Mouse (Mus musculus) heart, adult 2 months (tissue): ENCODE measurements around the gene Sfmbt1. TPM values are rescaled to one million over a fixed set of nuclear protein-coding genes. Genes with fewer than 3 reads are reported as not detected.

Experiments
- DNase-seq, 2 experiments: peaks; one replicate each; pipeline ENCODE4 v3.0.0; 2021
- H3K27ac ChIP-seq: fragments of 200-600 bp; 2 replicates; pipeline ENCODE4 v1.8.1; 2022
- H3K27me3 ChIP-seq: fragments of 200-500 bp; 2 replicates; pipeline ENCODE4 v1.6.1; 2012; ENCODE audit warnings: mild to moderate bottlenecking, low read length, inconsistent platforms, mixed read lengths; ENCODE audit not compliant: control insufficient read depth, insufficient read depth
- H3K36me3 ChIP-seq: fragments of 200-500 bp; 2 replicates; pipeline ENCODE4 v1.6.1; 2012; ENCODE audit warnings: low read length, inconsistent platforms; ENCODE audit not compliant: control insufficient read depth, insufficient read depth
- H3K4me1 ChIP-seq: fragments of 200-500 bp; 2 replicates; pipeline ENCODE4 v1.6.1; 2011; ENCODE audit warnings: low read length; ENCODE audit not compliant: control insufficient read depth, insufficient read depth
- H3K4me3 ChIP-seq: fragments of 200-600 bp; 2 replicates; pipeline ENCODE4 v1.8.1; 2022
- H3K79me2 ChIP-seq: fragments of 200-500 bp; replicated peaks from 2 replicates; pipeline ENCODE4 v1.6.1; 2012; ENCODE audit warnings: mild to moderate bottlenecking, inconsistent platforms, low read length, moderate library complexity, mixed read lengths; ENCODE audit not compliant: control insufficient read depth, insufficient read depth
- H3K9ac ChIP-seq: fragments of 200-500 bp; 2 replicates; pipeline ENCODE4 v1.6.1; 2012; ENCODE audit warnings: low read depth, mild to moderate bottlenecking, control low read depth, inconsistent platforms, low read length, mixed read lengths
- CTCF ChIP-seq: fragments of 200-600 bp; IDR thresholded peaks from 2 replicates; pipeline ENCODE4 v1.8.1; 2022; ENCODE audit warnings: antibody characterized with exemption, mild to moderate bottlenecking, moderate library complexity
- EP300 ChIP-seq: fragments of 200-500 bp; IDR thresholded peaks from 2 replicates; pipeline ENCODE4 v1.6.1; 2011; ENCODE audit warnings: low read depth, low read length, control low read depth; ENCODE audit not compliant: insufficient read depth
- POLR2A ChIP-seq: fragments of 200-500 bp; IDR thresholded peaks from 2 replicates; pipeline ENCODE4 v1.6.1; 2011; ENCODE audit warnings: mild to moderate bottlenecking, low read depth, low read length, control low read depth; ENCODE audit not compliant: insufficient read depth
- WGBS: fragments of 180-500 bp; shearing (Covaris S2); methylation state at CpG from one replicate; pipeline ENCODE4 v1.1.7; 2018; 5-methylcytosine and 5-hydroxymethylcytosine counted together
- intact Hi-C: fragments of 180-260 bp; cut with DNase I; formaldehyde crosslinking; loops from one replicate; pipeline ENCODE4 v1.15.1; 2025
- polyA plus RNA-seq: library from polyadenylated mRNA; depleted of rRNA; stranded (reverse); fragments of >200 nt; gene quantifications from 2 replicates; pipeline ENCODE4 v1.2.3, GENCODE M21; 2012
- total RNA-seq, 2 experiments: library from RNA; stranded (reverse); gene quantifications; 2 replicates each; pipeline ENCODE4 v1.2.3; 2021

Sfmbt1 gene
- total and polyA plus RNA-seq, 3 experiments, result 1.6 to 14.2 (median 12.9) TPM

DNA sequence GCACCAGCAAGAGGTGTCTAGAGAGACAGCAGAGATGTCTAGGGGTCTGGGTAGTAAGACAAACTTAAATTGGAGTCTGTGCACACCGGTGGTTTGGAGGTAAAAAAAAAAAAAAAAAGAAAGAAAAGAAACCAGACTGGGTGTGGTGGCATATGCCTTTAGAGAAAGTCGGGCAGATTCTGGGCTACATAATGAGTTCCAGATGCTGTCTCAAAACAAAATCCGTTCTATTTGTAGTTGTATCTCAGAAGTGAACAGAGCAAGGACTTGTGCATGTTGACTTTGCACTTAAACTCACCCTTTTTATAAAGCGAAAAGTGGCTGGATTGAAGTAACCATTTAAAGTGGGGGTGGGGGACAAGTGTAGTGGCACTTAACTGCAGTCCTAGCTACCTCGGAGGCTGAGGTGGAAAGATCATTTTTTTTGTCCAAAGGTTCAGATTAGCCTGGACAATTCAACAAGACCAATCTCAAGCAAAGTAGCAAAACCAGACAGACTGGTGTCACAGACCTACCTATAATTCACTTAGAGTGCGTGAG is 109.9 kb downstream of the Sfmbt1 start:
- no peak overlapping the region for H3K27ac ChIP-seq
- H3K9ac ChIP-seq, result no peak overlapping the region
- H3K27me3 ChIP-seq, result no peaks in the 10 kb centered on the region
- H3K4me3 ChIP-seq, result no peak overlapping the region
- H3K79me2 ChIP-seq, result no peaks in the 10 kb centered on the region
- 64% methylated on average over 6 of the region's 6 CpGs for WGBS
- TF ChIP-seq POLR2A, result no peak
- no peak for TF ChIP-seq CTCF
- TF ChIP-seq EP300, result no peak
- DNase-seq, result no peak
- intact Hi-C loops, result no loop called here
- peaks cover 11% of the 10 kb centered on the region for H3K4me1 ChIP-seq
- H3K36me3 ChIP-seq, result peaks cover 6% of the 10 kb centered on the region; the same call in 1 of the 2 replicates

DNA sequence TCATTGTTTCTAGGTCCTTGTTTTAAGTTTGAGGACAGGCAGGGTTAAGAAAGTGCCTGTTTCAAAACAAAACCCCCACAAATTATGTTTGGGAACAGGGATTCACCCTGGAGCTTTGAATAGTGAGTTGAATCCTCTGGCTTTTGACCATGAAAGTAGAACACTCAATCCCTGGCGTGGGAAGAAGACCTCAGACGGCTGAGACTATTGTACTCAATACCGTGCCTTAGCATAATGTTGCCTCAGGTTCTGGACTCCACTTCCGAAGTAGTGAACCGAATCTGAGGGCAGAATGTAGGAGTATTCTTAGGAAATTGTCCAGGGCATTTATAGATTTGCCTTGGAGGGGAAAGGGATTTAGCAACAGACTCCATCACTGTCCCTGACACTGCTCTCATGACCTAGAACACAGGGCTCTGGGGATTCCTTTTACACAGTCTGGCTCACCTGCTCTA is 110.4 kb downstream of the Sfmbt1 start:
- 43% methylated on average over 5 of the region's 5 CpGs for WGBS
- DNase-seq, result no peak
- H3K4me3 ChIP-seq, result peak overlapping the region; percentile 86
- peaks cover 11% of the 10 kb centered on the region for H3K4me1 ChIP-seq
- no peaks in the 10 kb centered on the region for H3K27me3 ChIP-seq
- no peak overlapping the region; the same call in 1 of the 2 replicates for H3K27ac ChIP-seq
- H3K79me2 ChIP-seq, result no peaks in the 10 kb centered on the region
- no peak overlapping the region for H3K9ac ChIP-seq
- no peak for TF ChIP-seq EP300
- no peak for TF ChIP-seq CTCF
- TF ChIP-seq POLR2A, result no peak
- intact Hi-C loops, result loop anchor here (5.0 kb wide), 2 partner anchors 42 to 108 kb away; no protein-coding TSS in a partner anchor
- peaks cover 6% of the 10 kb centered on the region; the same call in 1 of the 2 replicates for H3K36me3 ChIP-seq

DNA sequence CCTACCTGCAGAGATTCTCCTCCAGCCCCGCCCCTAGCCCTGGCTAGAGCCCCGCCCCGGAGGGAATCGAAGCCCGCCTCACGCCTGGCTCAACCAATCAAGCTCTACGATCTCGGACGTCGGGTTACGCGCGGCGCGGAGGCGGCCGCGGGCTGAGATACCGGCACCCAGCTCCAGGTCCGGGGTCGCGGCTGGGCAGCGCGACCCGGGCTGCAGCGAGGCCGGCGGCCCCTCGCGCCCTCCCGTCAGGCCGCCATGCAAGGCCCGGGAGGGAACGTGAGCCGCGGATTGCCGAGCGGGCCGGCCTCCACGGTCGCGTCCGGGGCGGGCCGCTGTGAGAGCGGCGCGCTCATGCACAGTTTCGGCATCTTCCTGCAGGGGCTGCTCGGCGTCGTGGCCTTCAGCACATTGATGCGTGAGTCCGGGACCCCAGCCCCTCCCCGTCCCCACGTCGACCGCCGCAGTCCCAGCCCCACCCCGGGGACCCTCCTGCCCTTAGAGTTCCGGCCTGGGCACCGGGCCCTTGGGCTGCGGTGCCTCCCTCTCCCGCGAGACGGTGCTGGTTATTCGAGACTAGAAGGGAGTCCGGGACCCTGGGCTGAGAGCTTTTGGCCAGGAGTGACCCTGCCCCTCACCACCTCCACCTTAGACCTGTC is 111.0 kb downstream of the Sfmbt1 start, which contains the start of gene Tmem110:
TSS of gene Tmem110 (plus strand) at position 115 of the 656 bp plus-strand sequence.
- Histone ChIP-seq H3K36me3 (peaks cover 6% of the 10 kb centered on the region; the same call in 1 of the 2 replicates), H3K4me3 (peak within 1 kb of the TSS; percentile 86), H3K9ac (peak within 1 kb of the TSS; percentile 83), H3K79me2 (no peaks in the 10 kb centered on the region), H3K4me1 (peaks cover 11% of the 10 kb centered on the region), H3K27me3 (no peaks in the 10 kb centered on the region), H3K27ac (peak within 1 kb of the TSS; percentile 81)
- peak; percentile 90 for DNase-seq
- TF ChIP-seq CTCF (peak; percentile 60), EP300 (no peak), POLR2A (peak; percentile 44; the same call in 1 of the 2 replicates)
- intact Hi-C loops, result loop anchor here (2.0 to 5.0 kb wide), 3 partner anchors 42 to 125 kb away; partner anchors contain the start of gene Nek4
- under 1% methylated on average over 66 of the region's 68 CpGs for WGBS

DNA sequence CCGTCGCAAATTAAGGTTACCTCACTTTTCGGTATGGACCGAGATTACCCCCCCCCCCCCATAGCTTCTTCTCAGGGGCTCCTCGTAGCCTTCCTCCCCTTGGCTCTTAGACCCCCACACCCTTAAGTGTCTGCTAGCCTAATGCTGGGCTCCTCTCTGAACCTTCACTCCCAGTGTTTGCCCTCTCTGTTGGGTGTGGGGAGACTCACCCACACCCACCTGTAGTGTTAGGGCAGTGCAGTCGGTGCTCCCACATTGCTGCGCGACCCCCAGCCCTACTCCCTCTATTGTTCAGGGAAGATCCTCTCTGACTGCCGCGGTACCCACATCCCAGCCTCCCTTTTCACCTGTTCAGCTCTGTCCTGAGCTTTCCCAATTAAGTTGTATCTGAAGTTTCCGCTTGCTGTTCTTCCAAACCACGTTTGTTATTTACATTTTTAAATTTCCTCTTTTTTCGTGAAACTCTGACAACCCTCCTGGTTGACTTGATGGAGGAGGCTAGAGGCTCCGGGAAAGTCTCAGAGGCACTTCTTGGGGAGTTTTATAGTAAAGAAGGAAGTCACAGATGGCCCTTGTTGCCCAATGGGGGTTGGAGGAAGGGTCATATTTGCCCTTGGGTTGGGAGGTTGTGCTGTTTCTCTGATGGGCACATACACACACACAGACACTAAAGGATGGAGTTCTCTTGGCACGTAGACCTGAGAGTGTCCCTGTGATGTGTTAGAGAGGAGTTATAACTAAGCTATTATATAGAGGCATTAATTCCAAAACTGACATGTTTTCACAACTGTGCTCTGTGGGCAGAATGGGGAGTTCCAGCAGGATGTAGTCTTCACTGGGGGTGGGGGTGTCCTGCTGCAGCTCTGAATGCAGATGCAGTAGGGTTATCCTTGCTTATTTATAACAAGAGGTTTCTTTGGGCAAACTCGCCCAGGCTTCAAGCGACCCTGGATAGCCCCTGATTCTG is 111.8 kb downstream of the Sfmbt1 start:
- Histone ChIP-seq H3K79me2 (no peaks in the 10 kb centered on the region; the same call in 1 of the 2 replicates), H3K4me1 (peaks cover 13% of the 10 kb centered on the region), H3K4me3 (peak overlapping the region; percentile 86), H3K36me3 (peaks cover 6% of the 10 kb centered on the region; the same call in 1 of the 2 replicates), H3K27ac (peak overlapping the region; percentile 81), H3K27me3 (no peaks in the 10 kb centered on the region), H3K9ac (peak overlapping the region; percentile 83)
- WGBS, result 24% methylated on average over 17 of the region's 17 CpGs
- DNase-seq, result no peak
- intact Hi-C loops, result loop anchor here (2.0 to 5.0 kb wide), 3 partner anchors 41 to 124 kb away; partner anchors contain the start of gene Nek4
- TF ChIP-seq CTCF (no peak), EP300 (no peak), POLR2A (no peak)

DNA sequence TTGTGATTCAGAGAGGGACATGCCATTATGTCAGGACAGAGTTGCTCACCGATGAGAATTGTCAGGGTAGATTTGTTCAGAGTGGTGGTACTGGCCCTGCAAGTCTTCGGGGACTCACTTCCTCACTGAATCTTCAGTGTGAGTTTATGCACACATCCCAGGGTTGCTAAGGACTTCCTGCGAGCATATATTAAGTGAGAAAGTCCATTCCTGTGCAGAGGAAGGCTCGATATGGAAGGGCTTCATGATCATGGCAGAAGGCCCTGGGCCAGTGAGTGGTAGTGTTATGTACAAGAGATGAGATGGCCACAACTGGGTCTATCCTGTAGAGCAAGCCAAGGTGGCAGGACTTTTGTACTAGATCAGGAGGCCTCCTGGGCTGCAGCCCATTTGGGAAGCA is 112.8 kb downstream of the Sfmbt1 start:
- no peak for DNase-seq
- WGBS, result 54% methylated on average over 4 of the region's 4 CpGs
- H3K9ac ChIP-seq, result no peak overlapping the region
- TF ChIP-seq POLR2A, result no peak
- TF ChIP-seq EP300, result no peak
- no peak for TF ChIP-seq CTCF
- intact Hi-C loops, result loop anchor here (2.0 to 5.0 kb wide), 3 partner anchors 40 to 123 kb away; partner anchors contain the start of gene Nek4
- no peak overlapping the region for H3K27ac ChIP-seq
- no peaks in the 10 kb centered on the region; the same call in 1 of the 2 replicates for H3K79me2 ChIP-seq
- H3K36me3 ChIP-seq, result peaks cover 6% of the 10 kb centered on the region; the same call in 1 of the 2 replicates
- H3K4me1 ChIP-seq, result peaks cover 13% of the 10 kb centered on the region
- H3K27me3 ChIP-seq, result no peaks in the 10 kb centered on the region
- H3K4me3 ChIP-seq, result no peak overlapping the region
